Mouse (Mus musculus): ENCODE data around the gene Cables2.
"Not testable (repeated sequence)": the region's sequence is repeated elsewhere in the genome, so short reads cannot be mapped to it uniquely, and the experiment has no call there.

Cables2 gene

GRCm38 (mm10) chr2:180277773-180278320 is 4.6 kb upstream of the Cables2 start:
- no peak for DNase-seq (ENCODE audit: extremely low spot score)

DNA sequence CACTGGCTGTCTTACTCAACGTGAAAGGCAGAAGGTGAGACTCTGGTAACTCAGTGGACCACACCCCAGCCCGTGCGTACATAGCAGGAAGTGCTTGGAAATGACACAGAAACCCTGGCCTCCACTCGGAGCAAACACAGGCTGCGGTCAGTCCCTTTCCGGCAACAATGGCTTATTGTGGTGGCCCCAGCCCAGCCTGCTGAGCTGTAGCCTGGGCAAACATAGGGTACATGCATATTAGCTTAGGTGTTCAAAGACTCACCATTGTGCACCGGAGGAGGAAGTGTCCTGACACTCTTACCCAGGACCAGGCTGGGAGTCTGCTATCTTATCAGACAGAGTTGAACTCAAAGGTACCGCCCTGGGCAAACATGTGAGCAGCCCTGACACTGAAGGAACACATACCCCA is 3.6 kb upstream of the Cables2 start:
- no peak for DNase-seq (ENCODE audit: extremely low spot score)

GRCm38 (mm10) chr2:180276385-180276784 is 3.1 kb upstream of the Cables2 start:
- DNase-seq (ENCODE audit: extremely low spot score) = no peak

DNA sequence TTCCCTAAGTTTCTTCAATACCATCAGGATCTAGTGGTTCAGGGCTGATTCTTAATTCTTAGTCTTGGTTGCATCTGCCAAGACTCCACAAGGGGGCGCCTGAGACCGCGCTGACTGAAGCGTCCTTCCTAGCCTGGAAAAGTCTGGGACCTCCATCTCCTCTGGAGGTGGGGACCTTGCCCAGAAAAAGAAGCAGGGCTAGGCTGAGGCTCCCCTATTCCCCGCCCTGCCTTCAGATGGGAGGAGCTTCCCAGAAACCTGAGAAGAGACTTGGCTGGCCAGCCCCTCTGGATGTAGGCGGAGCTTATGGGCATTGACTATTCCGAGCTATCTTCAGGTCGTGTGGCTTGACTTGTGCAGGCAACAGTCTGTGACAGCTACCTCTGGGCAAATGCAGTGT is 2.5 kb upstream of the Cables2 start:
- peak; percentile 90 for DNase-seq (ENCODE audit: extremely low spot score)

DNA sequence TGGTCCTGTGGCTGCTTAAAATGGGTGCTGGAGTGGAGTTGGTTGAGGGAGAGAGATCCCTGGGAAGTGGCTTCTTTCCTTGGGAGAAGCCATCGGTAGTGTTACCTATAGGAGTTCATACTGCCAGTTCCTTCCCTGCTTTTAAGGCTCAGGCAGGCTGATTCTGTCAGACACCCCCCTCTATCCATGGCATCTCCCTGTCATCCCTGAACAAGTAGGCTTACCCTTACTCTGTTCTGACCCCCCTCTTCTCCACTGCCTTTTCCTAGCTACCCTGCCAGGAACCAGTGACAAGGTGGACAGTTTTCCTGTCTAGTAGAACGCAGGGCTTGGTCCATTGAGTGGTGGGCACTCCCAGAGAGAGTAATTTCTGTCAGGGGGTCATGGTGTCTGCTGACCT is 1.2 kb upstream of the Cables2 start:
- no peak for DNase-seq (ENCODE audit: extremely low spot score)

DNA sequence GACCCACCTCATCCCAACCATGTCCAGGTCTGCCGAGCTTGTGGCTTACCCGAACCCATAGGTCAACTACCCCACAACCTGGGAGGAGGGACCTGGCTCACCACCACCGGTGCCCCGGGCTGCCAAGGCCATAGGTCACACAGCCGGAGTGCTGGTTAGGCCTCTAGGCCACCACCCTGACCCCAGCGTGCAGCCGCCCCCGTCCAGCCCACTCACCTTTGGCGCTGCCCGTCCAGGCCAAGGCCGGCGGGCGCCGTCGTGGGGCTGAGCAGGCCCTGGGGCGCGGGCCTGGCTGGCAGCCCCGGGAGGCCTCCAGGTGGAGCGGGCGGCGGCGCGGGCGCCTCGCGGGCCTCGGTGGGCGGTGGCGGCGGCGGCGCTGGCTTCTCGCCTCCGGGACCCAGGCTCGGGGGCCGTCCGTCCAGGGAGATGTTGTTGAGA is 393 bp downstream of the Cables2 start:
- DNase-seq (ENCODE audit: extremely low spot score) = no peak

DNA sequence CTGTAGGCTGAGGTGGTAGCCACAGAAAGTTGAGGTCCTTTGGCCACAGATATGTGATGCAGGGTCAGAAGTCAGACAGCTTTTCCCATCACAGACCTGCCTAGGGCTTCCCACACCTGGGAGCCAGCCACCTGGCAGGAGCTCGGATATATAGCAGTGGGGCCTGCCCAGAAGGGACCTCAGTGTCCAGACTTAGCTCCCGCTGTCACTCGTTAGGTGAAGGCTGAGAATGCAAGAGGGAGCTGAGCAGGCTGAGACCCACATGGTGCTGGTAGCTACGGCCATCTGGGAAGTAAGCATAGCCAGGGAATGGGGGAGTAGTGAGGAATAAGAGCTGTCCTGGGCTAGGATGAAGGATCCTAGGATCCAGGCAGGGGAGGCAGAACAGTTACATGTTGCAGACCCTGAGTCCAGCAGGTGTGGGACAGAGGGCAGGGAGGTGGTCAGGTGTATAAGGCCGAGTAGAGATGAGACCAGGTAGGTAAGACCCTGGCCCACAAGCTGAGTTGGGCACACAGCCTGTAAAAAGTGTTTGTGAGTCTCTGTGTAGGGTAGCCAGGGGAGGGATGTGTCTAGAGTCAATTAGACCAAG is 1.4 kb downstream of the Cables2 start:
- DNase-seq (ENCODE audit: extremely low spot score) = no peak

GRCm38 (mm10) chr2:180270537-180271255 is 2.6 kb downstream of the Cables2 start:
- DNase-seq (ENCODE audit: extremely low spot score) = no peak

DNA sequence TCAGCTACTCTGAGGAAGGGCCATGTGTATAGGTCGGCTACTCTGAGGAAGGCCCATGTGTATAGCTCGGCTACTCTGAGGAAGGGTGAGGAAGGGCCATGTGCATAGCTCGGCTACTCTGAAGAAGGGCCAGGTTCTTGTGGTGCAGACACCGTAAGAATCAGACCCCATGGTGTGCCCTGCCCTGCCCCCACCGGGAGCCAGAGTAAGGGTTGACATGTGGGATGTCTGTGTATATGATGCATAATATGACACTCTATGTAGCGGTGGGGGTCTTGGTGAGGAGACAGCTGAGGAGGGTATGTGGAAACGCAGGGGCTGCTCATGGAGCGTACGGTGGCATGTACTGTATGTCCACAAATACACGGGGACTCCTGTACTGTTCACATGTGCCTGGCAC is 4.0 kb downstream of the Cables2 start:
- DNase-seq (ENCODE audit: extremely low spot score) = no peak

GRCm38 (mm10) chr2:180267955-180268354 is 5.3 kb downstream of the Cables2 start:
- no peak for DNase-seq (ENCODE audit: extremely low spot score)

GRCm38 (mm10) chr2:180262891-180263290 is 10.4 kb downstream of the Cables2 start:
- DNase-seq (ENCODE audit: extremely low spot score) = no peak

- no peak for DNase-seq (ENCODE audit: extremely low spot score)
Observed at GRCm38 (mm10) chr2:180262441-180262840, 10.9 kb downstream of the Cables2 start.

- no peak for DNase-seq (ENCODE audit: extremely low spot score)
Observed at GRCm38 (mm10) chr2:180261901-180262300, 11.4 kb downstream of the Cables2 start.

GRCm38 (mm10) chr2:180260610-180261480 is 12.5 kb downstream of the Cables2 start:
- no peak for DNase-seq (ENCODE audit: extremely low spot score)

DNA sequence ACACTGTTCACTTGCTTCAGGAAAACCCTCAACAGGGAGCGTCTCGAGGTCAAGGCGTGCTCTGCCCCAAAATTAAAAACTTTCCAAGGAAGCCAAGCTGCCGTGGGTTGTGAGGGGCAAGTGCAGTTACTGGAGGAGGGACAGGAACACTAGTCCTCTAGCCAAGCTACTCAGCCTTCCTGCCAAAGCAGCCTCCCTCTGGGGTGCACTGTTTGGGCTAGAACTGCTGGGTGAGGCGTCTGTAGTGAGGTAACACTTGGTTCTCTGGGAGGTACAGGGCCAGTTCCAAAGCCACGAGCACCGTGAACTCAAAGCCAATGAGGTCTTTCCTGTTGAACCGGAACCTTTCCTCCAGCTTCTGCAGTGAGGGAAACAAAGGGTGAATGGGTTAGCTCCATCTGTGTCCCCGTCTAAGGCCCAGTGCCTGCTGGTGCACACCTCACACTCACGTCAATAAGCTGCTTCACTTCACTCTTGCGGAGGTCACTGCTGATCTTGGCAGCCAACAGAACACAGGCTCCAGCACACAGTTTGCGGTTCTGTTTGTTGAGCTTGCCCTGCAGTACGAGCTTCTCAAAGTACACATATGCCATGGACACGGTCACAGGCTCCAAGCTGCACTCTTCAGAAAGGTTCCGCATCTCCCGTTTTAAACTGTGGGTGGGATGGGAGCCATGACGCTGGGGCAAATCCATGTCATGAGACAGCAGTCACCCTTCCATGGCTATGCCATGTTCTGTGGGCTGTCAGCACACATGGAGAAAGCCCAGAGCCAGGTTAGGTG is 13.3 kb downstream of the Cables2 start:
- not testable (repeated sequence) for DNase-seq (ENCODE audit: extremely low spot score)

- not testable (repeated sequence) for DNase-seq (ENCODE audit: extremely low spot score)
Observed at GRCm38 (mm10) chr2:180258951-180259484, 14.3 kb downstream of the Cables2 start.

- no peak for DNase-seq (ENCODE audit: extremely low spot score)
Observed at GRCm38 (mm10) chr2:180257963-180258865, 15.1 kb downstream of the Cables2 start.

DNA sequence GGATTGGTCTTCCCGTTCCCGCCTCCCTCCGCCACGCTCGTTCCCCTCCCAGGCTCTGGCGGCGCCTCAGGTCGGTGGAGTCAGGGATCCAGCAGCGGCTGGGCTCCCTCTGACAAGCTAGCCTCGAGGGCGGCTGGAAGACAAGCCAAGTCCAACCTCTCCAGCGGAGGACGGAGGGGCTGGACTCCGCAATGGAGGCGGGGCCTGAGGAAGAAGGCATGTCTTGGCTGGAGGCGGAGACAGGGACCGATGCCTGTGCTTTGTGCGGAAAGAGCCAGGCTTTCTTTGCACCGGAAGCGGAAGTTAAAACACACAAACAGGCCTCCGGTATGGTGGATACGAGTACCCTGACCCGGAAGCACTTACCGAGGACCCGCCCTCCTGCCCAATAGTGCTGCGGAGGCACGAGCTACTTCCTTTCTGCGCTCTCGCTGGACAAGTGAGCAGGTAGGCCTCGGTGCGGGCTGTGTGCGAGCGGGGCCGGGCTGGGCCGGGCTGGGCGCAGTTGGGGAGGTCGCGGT is 16.2 kb downstream of the Cables2 start, which contains the start of gene Rps21:
TSS of gene Rps21 (plus strand) at position 377 of the 521 bp plus-strand sequence.
- peak; percentile 99 for DNase-seq (ENCODE audit: extremely low spot score)

DNA sequence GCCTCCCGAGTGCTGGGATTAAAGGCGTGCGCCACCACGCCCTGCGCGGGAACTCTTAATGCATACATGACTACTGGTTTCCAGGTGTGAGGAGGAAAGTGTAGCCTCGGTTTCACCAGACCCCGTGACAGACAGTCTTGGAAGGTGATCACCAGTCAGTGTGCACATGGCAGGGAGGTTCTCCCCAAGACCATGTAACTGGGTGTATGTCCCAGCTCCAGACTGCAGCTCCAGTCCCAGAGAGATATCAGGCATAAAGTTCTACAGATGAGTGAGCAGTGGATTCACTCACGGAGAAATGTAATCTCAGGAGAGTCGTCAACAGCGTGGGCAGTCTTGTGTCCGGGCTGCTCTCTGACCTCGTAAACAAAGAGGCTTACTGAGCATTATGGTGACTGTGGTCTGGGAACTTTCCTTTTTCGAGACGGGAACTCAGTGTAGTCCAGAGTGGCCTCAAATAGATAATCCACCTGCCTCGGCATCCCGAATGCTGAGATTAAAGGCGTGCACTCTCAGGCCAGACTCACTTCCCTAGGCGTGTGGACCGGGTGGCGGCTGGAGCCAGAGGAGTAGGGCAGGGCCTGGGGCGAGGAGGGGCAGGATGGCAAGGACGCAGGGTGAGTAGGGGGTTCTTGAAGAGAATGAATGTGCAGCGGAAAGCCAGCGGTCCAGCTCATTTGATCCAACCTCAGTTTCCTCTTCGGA is 16.8 kb downstream of the Cables2 start:
- no peak for DNase-seq (ENCODE audit: extremely low spot score)
